In the genomic region with DNA sequence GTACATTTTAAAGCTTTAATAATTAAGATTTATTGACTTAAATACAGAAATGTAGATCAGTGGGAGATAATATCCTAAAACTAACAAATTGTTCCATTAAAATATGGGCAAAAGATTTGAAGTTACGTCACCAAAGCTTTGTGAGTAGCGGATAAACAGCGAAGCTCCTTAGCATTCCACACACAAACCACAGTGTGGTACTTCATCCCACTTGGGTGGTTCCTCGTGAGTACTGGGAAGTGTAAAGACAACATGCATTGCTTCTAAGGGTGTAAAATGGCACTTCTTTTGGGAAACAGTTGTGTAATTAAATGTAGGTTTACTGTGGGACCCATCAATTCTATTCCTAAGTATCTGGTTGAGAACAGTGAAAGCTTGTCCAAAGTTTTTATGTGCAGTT, we compare ENCODE assay signal across 28 mouse cellular contexts.
"Had no signal": no experiment of that assay in that cellular context is flagged by ENCODE, and none has a peak within 500 bp of the region (broad histone marks: within the 10 kb centered on the region; RNA-seq: fewer than 3 reads in every experiment).

No protein-coding gene starts in this region.

- H3K27me3 ChIP-seq: limb, embryonic 12.5 days; limb, embryonic 13.5 days; limb, embryonic 15.5 days; liver, embryonic 12.5 days; liver, embryonic 13.5 days; liver, embryonic 15.5 days; lung, embryonic 15.5 days; megakaryocyte, embryonic 14.5 days; midbrain, embryonic 12.5 days; midbrain, embryonic 13.5 days; midbrain, embryonic 15.5 days; neural tube, embryonic 12.5 days; neural tube, embryonic 13.5 days had no signal

- H3K9me3 ChIP-seq: limb, embryonic 10.5 days; limb, embryonic 12.5 days; limb, embryonic 13.5 days; limb, embryonic 15.5 days; liver, embryonic 12.5 days; liver, embryonic 13.5 days; liver, embryonic 15.5 days; lung, embryonic 15.5 days; megakaryocyte, embryonic 14.5 days; midbrain, embryonic 10.5 days; midbrain, embryonic 12.5 days; midbrain, embryonic 13.5 days; midbrain, embryonic 15.5 days; neural tube, embryonic 12.5 days; neural tube, embryonic 13.5 days had no signal

- H3K27ac ChIP-seq: left cerebral cortex, adult 2 months; limb, embryonic 10.5 days; limb, embryonic 12.5 days; limb, embryonic 13.5 days; limb, embryonic 15.5 days; liver, embryonic 12.5 days; liver, embryonic 13.5 days; liver, embryonic 14.5 days; liver, embryonic 15.5 days; lung, embryonic 15.5 days; macrophage; midbrain, embryonic 10.5 days; midbrain, embryonic 12.5 days; midbrain, embryonic 13.5 days; midbrain, embryonic 15.5 days; neural tube, embryonic 12.5 days; neural tube, embryonic 13.5 days had no signal

- H3K4me1 ChIP-seq: limb, embryonic 10.5 days; limb, embryonic 12.5 days; limb, embryonic 13.5 days; limb, embryonic 15.5 days; liver, embryonic 12.5 days; liver, embryonic 13.5 days; liver, embryonic 15.5 days; lung, embryonic 15.5 days; midbrain, embryonic 10.5 days; midbrain, embryonic 12.5 days; midbrain, embryonic 13.5 days; midbrain, embryonic 15.5 days; neural tube, embryonic 12.5 days; neural tube, embryonic 13.5 days had no signal

- H3K4me2 ChIP-seq: limb, embryonic 12.5 days; limb, embryonic 13.5 days; limb, embryonic 15.5 days; liver, embryonic 11.5 days; liver, embryonic 12.5 days; liver, embryonic 13.5 days; liver, embryonic 15.5 days; lung, embryonic 14.5 days; lung, embryonic 15.5 days; midbrain, embryonic 11.5 days; midbrain, embryonic 12.5 days; midbrain, embryonic 13.5 days; midbrain, embryonic 15.5 days; neural tube, embryonic 12.5 days; neural tube, embryonic 13.5 days had no signal

- H3K4me3 ChIP-seq: left cerebral cortex, adult 2 months; limb, embryonic 10.5 days; limb, embryonic 12.5 days; limb, embryonic 13.5 days; limb, embryonic 15.5 days; liver, embryonic 12.5 days; liver, embryonic 13.5 days; liver, embryonic 15.5 days; lung, embryonic 15.5 days; megakaryocyte, embryonic 14.5 days; midbrain, embryonic 10.5 days; midbrain, embryonic 12.5 days; midbrain, embryonic 13.5 days; midbrain, embryonic 15.5 days; myocyte; neural tube, embryonic 12.5 days; neural tube, embryonic 13.5 days had no signal

- DNase-seq: layer of hippocampus, postnatal 36 days; left cerebral cortex, postnatal 4 days; liver; liver, embryonic 13.5 days; liver, postnatal 0 days; lung, embryonic 14.5 days; midbrain, embryonic 14.5 days had no signal

- H3K9ac ChIP-seq: limb, embryonic 12.5 days; limb, embryonic 13.5 days; limb, embryonic 15.5 days; liver, embryonic 12.5 days; liver, embryonic 13.5 days; liver, embryonic 14.5 days; liver, embryonic 15.5 days; liver, postnatal 0 days; lung, embryonic 14.5 days; lung, embryonic 15.5 days; midbrain, embryonic 12.5 days; midbrain, embryonic 13.5 days; midbrain, embryonic 15.5 days; neural tube, embryonic 12.5 days; neural tube, embryonic 13.5 days had no signal

- ATAC-seq: liver, embryonic 12.5 days; midbrain, embryonic 13.5 days; midbrain, embryonic 15.5 days; midbrain, embryonic 16.5 days had no signal
